Mouse (Mus musculus): ENCODE results near the gene Rnf26. TPM values are rescaled to one million over a fixed set of nuclear protein-coding genes. Genes with fewer than 3 reads are reported as not detected.

Rnf26 gene
- polyA plus RNA-seq, 2 experiments: 21.9 to 29.4 TPM

DNA sequence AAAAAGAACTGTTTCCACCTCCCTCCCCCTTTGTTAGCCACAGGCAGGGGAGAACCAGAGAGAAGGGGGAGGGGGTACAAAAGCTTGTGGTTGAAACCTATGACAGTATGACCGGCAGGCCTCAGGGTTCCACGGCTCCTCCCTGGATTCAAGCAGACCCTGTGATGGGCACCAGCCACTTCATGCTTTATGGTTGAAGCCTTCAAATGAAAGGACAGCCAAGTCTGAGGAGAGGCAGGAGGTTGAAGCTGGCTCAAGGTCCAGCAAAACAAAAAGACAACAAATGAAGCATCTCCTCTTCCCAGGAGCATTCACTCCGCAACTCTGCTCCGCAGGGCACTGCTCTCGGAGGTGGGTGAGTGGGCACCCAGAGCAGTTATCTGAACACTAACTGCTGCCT lies 30.1 kb upstream of the Rnf26 start:
- Histone ChIP-seq H3K36me3 (replicated peaks; ENCODE audit: control insufficient read depth, insufficient read depth, low read depth) (no peaks in the 10 kb centered on the region; the same call in 1 of the 2 replicates), H3K4me1 (replicated peaks; ENCODE audit: control insufficient read depth in 2 of 2, insufficient read depth in 2 of 2, low read length in 1 of 2) (no peaks in the 10 kb centered on the region), H3K27ac (no peak overlapping the region), H3K4me3 (ENCODE audit: insufficient read depth in 1 of 2, low read depth in 2 of 2, low read length in 2 of 2) (no peak overlapping the region), H3K9me3 (ENCODE audit: control insufficient read depth, low read length) (no peaks in the 10 kb centered on the region), H3K4me2 (ENCODE audit: low read depth) (no peak overlapping the region), H3K27me3 (ENCODE audit: control insufficient read depth, insufficient read depth, low read length) (no peaks in the 10 kb centered on the region), H3K9ac (replicated peaks) (no peak overlapping the region)
- DNase-seq (ENCODE audit: low read depth in 3 of 3, low spot score in 3 of 3) (no peak), ATAC-seq (ENCODE audit: insufficient read depth) (no peak)
- no peak for TF ChIP-seq CTCF (IDR thresholded peaks at IDR 0.05; ENCODE audit: low read depth)
- TF ChIP-seq EP300 (IDR thresholded peaks at IDR 0.05; ENCODE audit: low read depth): no peak
- 81% methylated on average over 5 of the region's 5 CpGs for WGBS (ENCODE audit: insufficient replicate concordance)

- 70% methylated on average over 5 of the region's 5 CpGs for WGBS (ENCODE audit: insufficient replicate concordance)
- H3K27ac ChIP-seq: no peak overlapping the region
- ATAC-seq (ENCODE audit: insufficient read depth) (no peak), DNase-seq (ENCODE audit: low read depth in 3 of 3, low spot score in 3 of 3) (no peak)
- no peak overlapping the region for H3K9ac ChIP-seq (replicated peaks)
- no peaks in the 10 kb centered on the region for H3K4me1 ChIP-seq (replicated peaks; ENCODE audit: control insufficient read depth in 2 of 2, insufficient read depth in 2 of 2, low read length in 1 of 2)
- no peak overlapping the region for H3K4me2 ChIP-seq (ENCODE audit: low read depth)
- no peak overlapping the region for H3K4me3 ChIP-seq (ENCODE audit: insufficient read depth in 1 of 2, low read depth in 2 of 2, low read length in 2 of 2)
- H3K36me3 ChIP-seq (replicated peaks; ENCODE audit: control insufficient read depth, insufficient read depth, low read depth): no peaks in the 10 kb centered on the region
- H3K27me3 ChIP-seq (ENCODE audit: control insufficient read depth, insufficient read depth, low read length): peaks cover 2% of the 10 kb centered on the region
- no peak for TF ChIP-seq EP300 (IDR thresholded peaks at IDR 0.05; ENCODE audit: low read depth)
- no peak for TF ChIP-seq CTCF (IDR thresholded peaks at IDR 0.05; ENCODE audit: low read depth)
- H3K9me3 ChIP-seq (ENCODE audit: control insufficient read depth, low read length): no peaks in the 10 kb centered on the region
Measured at GRCm38 (mm10) chr9:44141951-44142350, 28.6 kb upstream of the Rnf26 start.

GRCm38 (mm10) chr9:44137846-44138245 lies 24.5 kb upstream of the Rnf26 start:
- Histone ChIP-seq H3K4me1 (replicated peaks; ENCODE audit: control insufficient read depth in 2 of 2, insufficient read depth in 2 of 2, low read length in 1 of 2) (no peaks in the 10 kb centered on the region), H3K9ac (replicated peaks) (no peak overlapping the region), H3K27ac (no peak overlapping the region), H3K9me3 (ENCODE audit: control insufficient read depth, low read length) (no peaks in the 10 kb centered on the region), H3K4me2 (ENCODE audit: low read depth) (no peak overlapping the region), H3K27me3 (ENCODE audit: control insufficient read depth, insufficient read depth, low read length) (peaks cover 41% of the 10 kb centered on the region), H3K36me3 (replicated peaks; ENCODE audit: control insufficient read depth, insufficient read depth, low read depth) (no peaks in the 10 kb centered on the region), H3K4me3 (ENCODE audit: insufficient read depth in 1 of 2, low read depth in 2 of 2, low read length in 2 of 2) (no peak overlapping the region)
- no peak for ATAC-seq (ENCODE audit: insufficient read depth)
- TF ChIP-seq EP300 (IDR thresholded peaks at IDR 0.05; ENCODE audit: low read depth): no peak
- TF ChIP-seq CTCF (IDR thresholded peaks at IDR 0.05; ENCODE audit: low read depth): no peak
- DNase-seq (ENCODE audit: low read depth in 3 of 3, low spot score in 3 of 3): no peak
- 19% methylated on average over 4 of the region's 4 CpGs for WGBS (ENCODE audit: insufficient replicate concordance)

DNA sequence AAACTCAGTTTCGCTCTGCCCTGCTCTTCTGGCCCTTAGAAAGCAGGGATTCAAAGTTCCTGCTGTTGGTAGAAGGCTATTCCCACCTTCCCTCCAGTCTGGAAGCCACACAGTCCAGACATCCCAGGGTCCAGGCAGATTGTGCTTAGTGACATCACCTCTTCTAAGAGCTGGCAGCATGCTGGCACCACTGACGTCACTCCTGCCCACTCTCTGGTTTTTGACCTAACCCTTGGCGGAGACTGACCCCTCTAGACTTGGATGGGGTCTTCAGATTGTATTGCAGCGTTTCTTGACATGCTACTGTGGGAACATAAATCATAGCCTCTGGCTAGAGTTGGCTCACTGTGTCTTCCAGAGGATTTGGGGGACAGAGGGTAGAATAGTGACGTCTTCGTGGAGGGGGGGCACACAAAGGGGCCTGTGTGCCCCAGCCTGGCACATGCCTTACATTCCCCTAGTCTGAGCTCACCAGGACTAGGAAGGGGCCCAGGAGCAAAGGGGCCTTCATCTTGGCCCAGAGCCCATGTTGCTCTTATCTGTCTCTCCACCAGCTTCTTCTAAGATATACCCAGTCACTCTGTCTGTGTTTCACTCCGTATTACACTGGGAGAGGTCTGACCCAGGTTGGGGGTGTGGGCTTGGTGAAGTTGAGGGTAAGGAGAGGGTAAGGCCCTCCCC lies 22.6 kb upstream of the Rnf26 start:
- ATAC-seq (ENCODE audit: insufficient read depth) (no peak), DNase-seq (ENCODE audit: low read depth in 3 of 3, low spot score in 3 of 3) (no peak)
- H3K9ac ChIP-seq (replicated peaks): no peak overlapping the region
- H3K27ac ChIP-seq: no peak overlapping the region
- H3K9me3 ChIP-seq (ENCODE audit: control insufficient read depth, low read length): no peaks in the 10 kb centered on the region
- no peaks in the 10 kb centered on the region for H3K36me3 ChIP-seq (replicated peaks; ENCODE audit: control insufficient read depth, insufficient read depth, low read depth)
- no peak overlapping the region; a peak in 1 of 4 replicates for H3K4me3 ChIP-seq (ENCODE audit: insufficient read depth in 1 of 2, low read depth in 2 of 2, low read length in 2 of 2)
- peak overlapping the region; percentile 56; the same call in 1 of the 2 replicates for H3K4me2 ChIP-seq (ENCODE audit: low read depth)
- no peaks in the 10 kb centered on the region for H3K4me1 ChIP-seq (replicated peaks; ENCODE audit: control insufficient read depth in 2 of 2, insufficient read depth in 2 of 2, low read length in 1 of 2)
- H3K27me3 ChIP-seq (ENCODE audit: control insufficient read depth, insufficient read depth, low read length): peaks cover 60% of the 10 kb centered on the region
- TF ChIP-seq CTCF (IDR thresholded peaks at IDR 0.05; ENCODE audit: low read depth): no peak
- TF ChIP-seq EP300 (IDR thresholded peaks at IDR 0.05; ENCODE audit: low read depth): no peak
- WGBS (ENCODE audit: insufficient replicate concordance): 50% methylated on average over 7 of the region's 7 CpGs

- H3K4me3 ChIP-seq (ENCODE audit: insufficient read depth in 1 of 2, low read depth in 2 of 2, low read length in 2 of 2): peak overlapping the region; percentile 36 to 47
- peaks cover 68% of the 10 kb centered on the region for H3K27me3 ChIP-seq (ENCODE audit: control insufficient read depth, insufficient read depth, low read length)
- ATAC-seq (ENCODE audit: insufficient read depth) (no peak), DNase-seq (ENCODE audit: low read depth in 3 of 3, low spot score in 3 of 3) (no peak)
- TF ChIP-seq CTCF (IDR thresholded peaks at IDR 0.05; ENCODE audit: low read depth): no peak
- TF ChIP-seq EP300 (IDR thresholded peaks at IDR 0.05; ENCODE audit: low read depth): no peak
- WGBS (ENCODE audit: insufficient replicate concordance): 5% methylated on average over 48 of the region's 49 CpGs
- 0 out of 4 replicates have a peak, but pooled peaks cover 0 to 3% of the 10 kb centered on the region in 2 experiments for H3K4me1 ChIP-seq (replicated peaks; ENCODE audit: control insufficient read depth in 2 of 2, insufficient read depth in 2 of 2, low read length in 1 of 2)
- H3K27ac ChIP-seq: no peak overlapping the region
- peak overlapping the region; percentile 56 for H3K4me2 ChIP-seq (ENCODE audit: low read depth)
- H3K36me3 ChIP-seq (replicated peaks; ENCODE audit: control insufficient read depth, insufficient read depth, low read depth): no peaks in the 10 kb centered on the region
- no peaks in the 10 kb centered on the region for H3K9me3 ChIP-seq (ENCODE audit: control insufficient read depth, low read length)
- no peak overlapping the region; the same call in 1 of the 2 replicates for H3K9ac ChIP-seq (replicated peaks)
Measured at GRCm38 (mm10) chr9:44134851-44135730, 21.8 kb upstream of the Rnf26 start.
